Mouse (Mus musculus): ENCODE data around the gene Slc1a7. TPM values are rescaled to one million over a fixed set of nuclear protein-coding genes. Genes with fewer than 3 reads are reported as not detected.

Gene Slc1a7
- polyA plus RNA-seq, 1 experiment = 0.03 TPM

DNA sequence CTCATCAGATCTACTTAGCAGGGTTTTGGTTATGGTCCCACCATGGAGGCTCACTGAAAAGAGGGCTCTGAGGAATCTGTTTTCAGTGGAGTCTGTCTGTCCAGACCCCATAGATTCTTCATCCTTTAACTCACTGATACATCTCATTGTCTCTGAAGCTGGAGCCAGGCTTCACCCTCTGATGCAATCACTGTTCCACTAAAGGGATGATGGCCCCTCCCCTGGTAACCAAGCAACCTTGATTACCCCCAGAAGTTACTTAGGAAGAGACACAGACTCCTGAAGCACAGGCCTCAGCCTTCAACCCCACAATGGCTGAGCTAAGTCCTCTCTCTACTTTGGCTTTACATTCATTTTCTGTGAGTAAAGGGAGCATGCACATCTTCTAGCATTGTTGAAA, 1.6 kb downstream of the Slc1a7 start:
- Histone ChIP-seq H3K36me3 (ENCODE audit: control insufficient read depth, insufficient read depth, low read length) (no peaks in the 10 kb centered on the region), H3K27me3 (replicated peaks; ENCODE audit: control insufficient read depth, insufficient read depth, low read length) (no peaks in the 10 kb centered on the region), H3K4me3 (ENCODE audit: insufficient read depth, low read depth, low read length) (no peak overlapping the region), H3K27ac (ENCODE audit: insufficient read depth, low read depth, low read length) (no peak overlapping the region), H3K4me1 (ENCODE audit: control insufficient read depth, insufficient read depth, low read length) (no peaks in the 10 kb centered on the region)
- DNase-seq = no peak
- TF ChIP-seq POLR2A (IDR thresholded peaks at IDR 0.05; ENCODE audit: low read depth, low read length) (no peak), CTCF (conservative IDR thresholded peaks at IDR 0.05; ENCODE audit: insufficient read depth, insufficient read length, low read depth, low read length) (no peak)

- WGBS = 93% methylated on average over 1 of the region's 1 CpGs
- H3K27me3 ChIP-seq (replicated peaks; ENCODE audit: control insufficient read depth, insufficient read depth, low read length) = no peaks in the 10 kb centered on the region
- no peak for DNase-seq
- no peak overlapping the region for H3K27ac ChIP-seq (ENCODE audit: insufficient read depth, low read depth, low read length)
- no peaks in the 10 kb centered on the region for H3K36me3 ChIP-seq (ENCODE audit: control insufficient read depth, insufficient read depth, low read length)
- no peak for TF ChIP-seq POLR2A (IDR thresholded peaks at IDR 0.05; ENCODE audit: low read depth, low read length)
- TF ChIP-seq CTCF (conservative IDR thresholded peaks at IDR 0.05; ENCODE audit: insufficient read depth, insufficient read length, low read depth, low read length) = no peak
- no peak overlapping the region for H3K4me3 ChIP-seq (ENCODE audit: insufficient read depth, low read depth, low read length)
- no peaks in the 10 kb centered on the region for H3K4me1 ChIP-seq (ENCODE audit: control insufficient read depth, insufficient read depth, low read length)
Observed at GRCm38 (mm10) chr4:107971162-107971561, 3.0 kb downstream of the Slc1a7 start.

DNA sequence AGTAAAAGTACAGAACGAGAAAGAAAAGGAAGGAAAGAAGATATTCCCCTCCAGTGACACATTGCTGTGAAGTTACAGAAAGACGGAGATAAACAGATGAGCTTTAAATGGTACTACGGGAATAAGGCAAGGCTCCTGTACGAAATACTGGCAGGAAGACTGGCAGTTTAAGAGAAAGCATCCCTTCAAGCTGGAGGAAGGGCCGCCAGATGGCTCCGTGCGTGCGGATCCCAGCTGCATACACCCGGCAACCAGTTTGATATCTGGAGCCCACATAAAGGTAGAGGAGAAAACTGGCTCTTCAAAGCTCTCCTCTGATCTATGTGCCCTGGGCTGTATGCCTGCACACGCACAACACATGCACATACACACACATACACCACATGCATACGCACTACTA, 6.4 kb downstream of the Slc1a7 start:
- no peak for DNase-seq
- Histone ChIP-seq H3K4me3 (ENCODE audit: insufficient read depth, low read depth, low read length) (no peak overlapping the region), H3K4me1 (ENCODE audit: control insufficient read depth, insufficient read depth, low read length) (no peaks in the 10 kb centered on the region), H3K27me3 (replicated peaks; ENCODE audit: control insufficient read depth, insufficient read depth, low read length) (no peaks in the 10 kb centered on the region), H3K27ac (ENCODE audit: insufficient read depth, low read depth, low read length) (no peak overlapping the region), H3K36me3 (ENCODE audit: control insufficient read depth, insufficient read depth, low read length) (no peaks in the 10 kb centered on the region)
- no peak for TF ChIP-seq CTCF (conservative IDR thresholded peaks at IDR 0.05; ENCODE audit: insufficient read depth, insufficient read length, low read depth, low read length)
- no peak for TF ChIP-seq POLR2A (IDR thresholded peaks at IDR 0.05; ENCODE audit: low read depth, low read length)
- WGBS = 82% methylated on average over 11 of the region's 11 CpGs

DNA sequence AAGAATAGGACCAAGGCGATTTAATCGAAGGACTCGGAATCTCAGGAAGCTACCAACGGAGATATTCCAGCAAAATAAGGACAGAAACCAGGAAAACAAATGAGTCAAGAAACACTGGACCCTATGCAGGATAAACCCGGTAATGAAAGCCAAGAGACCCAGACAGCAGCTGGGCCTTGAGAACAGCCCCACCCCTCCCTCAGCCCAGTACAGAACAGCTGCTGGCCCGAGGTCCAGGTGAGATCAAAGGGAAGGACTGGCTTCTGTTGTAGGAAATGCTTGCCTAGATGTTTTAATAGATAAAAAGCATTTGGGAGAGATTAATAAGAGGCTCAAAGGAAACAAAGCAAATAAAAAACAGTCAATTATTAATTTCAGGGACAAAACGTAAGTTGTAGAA, 6.9 kb downstream of the Slc1a7 start:
- Histone ChIP-seq H3K4me3 (ENCODE audit: insufficient read depth, low read depth, low read length) (no peak overlapping the region), H3K27me3 (replicated peaks; ENCODE audit: control insufficient read depth, insufficient read depth, low read length) (no peaks in the 10 kb centered on the region), H3K36me3 (ENCODE audit: control insufficient read depth, insufficient read depth, low read length) (no peaks in the 10 kb centered on the region), H3K27ac (ENCODE audit: insufficient read depth, low read depth, low read length) (no peak overlapping the region), H3K4me1 (ENCODE audit: control insufficient read depth, insufficient read depth, low read length) (no peaks in the 10 kb centered on the region)
- TF ChIP-seq CTCF (conservative IDR thresholded peaks at IDR 0.05; ENCODE audit: insufficient read depth, insufficient read length, low read depth, low read length) (no peak), POLR2A (IDR thresholded peaks at IDR 0.05; ENCODE audit: low read depth, low read length) (no peak)
- 66% methylated on average over 7 of the region's 7 CpGs for WGBS
- no peak for DNase-seq

DNA sequence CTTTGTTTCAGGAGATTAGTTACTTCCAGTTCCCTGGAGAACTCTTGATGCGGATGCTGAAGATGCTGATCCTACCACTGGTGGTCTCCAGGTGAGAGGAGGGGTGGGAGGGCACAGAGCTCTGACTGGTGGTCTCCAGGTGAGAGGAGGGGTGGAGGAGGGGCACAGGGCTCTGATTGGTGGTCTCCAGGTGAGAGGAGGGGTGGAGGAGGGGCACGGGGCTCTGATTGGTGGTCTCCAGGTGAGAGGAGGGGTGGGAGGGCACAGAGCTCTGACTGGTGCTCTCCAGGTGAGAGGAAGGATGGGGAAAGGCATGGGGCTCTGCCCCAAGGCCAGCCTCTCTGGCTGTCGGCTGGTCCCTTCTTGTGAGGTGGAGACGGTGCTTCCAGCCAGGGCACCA, 9.5 kb downstream of the Slc1a7 start:
- Histone ChIP-seq H3K4me3 (ENCODE audit: insufficient read depth, low read depth, low read length) (no peak overlapping the region), H3K4me1 (ENCODE audit: control insufficient read depth, insufficient read depth, low read length) (no peaks in the 10 kb centered on the region), H3K27me3 (replicated peaks; ENCODE audit: control insufficient read depth, insufficient read depth, low read length) (no peaks in the 10 kb centered on the region), H3K36me3 (ENCODE audit: control insufficient read depth, insufficient read depth, low read length) (no peaks in the 10 kb centered on the region), H3K27ac (ENCODE audit: insufficient read depth, low read depth, low read length) (no peak overlapping the region)
- TF ChIP-seq POLR2A (IDR thresholded peaks at IDR 0.05; ENCODE audit: low read depth, low read length) (no peak), CTCF (conservative IDR thresholded peaks at IDR 0.05; ENCODE audit: insufficient read depth, insufficient read length, low read depth, low read length) (no peak)
- no peak for DNase-seq
- WGBS = 79% methylated on average over 4 of the region's 4 CpGs

- Histone ChIP-seq H3K4me1 (ENCODE audit: control insufficient read depth, insufficient read depth, low read length) (no peaks in the 10 kb centered on the region), H3K36me3 (ENCODE audit: control insufficient read depth, insufficient read depth, low read length) (no peaks in the 10 kb centered on the region), H3K4me3 (ENCODE audit: insufficient read depth, low read depth, low read length) (no peak overlapping the region), H3K27me3 (replicated peaks; ENCODE audit: control insufficient read depth, insufficient read depth, low read length) (no peaks in the 10 kb centered on the region), H3K27ac (ENCODE audit: insufficient read depth, low read depth, low read length) (no peak overlapping the region; the same call in 1 of the 2 replicates)
- 42% methylated on average over 2 of the region's 2 CpGs for WGBS
- DNase-seq = peak; percentile 74
- TF ChIP-seq CTCF (conservative IDR thresholded peaks at IDR 0.05; ENCODE audit: insufficient read depth, insufficient read length, low read depth, low read length) (no peak), POLR2A (IDR thresholded peaks at IDR 0.05; ENCODE audit: low read depth, low read length) (no peak)
Observed at GRCm38 (mm10) chr4:107979530-107979929, 11.4 kb downstream of the Slc1a7 start.

DNA sequence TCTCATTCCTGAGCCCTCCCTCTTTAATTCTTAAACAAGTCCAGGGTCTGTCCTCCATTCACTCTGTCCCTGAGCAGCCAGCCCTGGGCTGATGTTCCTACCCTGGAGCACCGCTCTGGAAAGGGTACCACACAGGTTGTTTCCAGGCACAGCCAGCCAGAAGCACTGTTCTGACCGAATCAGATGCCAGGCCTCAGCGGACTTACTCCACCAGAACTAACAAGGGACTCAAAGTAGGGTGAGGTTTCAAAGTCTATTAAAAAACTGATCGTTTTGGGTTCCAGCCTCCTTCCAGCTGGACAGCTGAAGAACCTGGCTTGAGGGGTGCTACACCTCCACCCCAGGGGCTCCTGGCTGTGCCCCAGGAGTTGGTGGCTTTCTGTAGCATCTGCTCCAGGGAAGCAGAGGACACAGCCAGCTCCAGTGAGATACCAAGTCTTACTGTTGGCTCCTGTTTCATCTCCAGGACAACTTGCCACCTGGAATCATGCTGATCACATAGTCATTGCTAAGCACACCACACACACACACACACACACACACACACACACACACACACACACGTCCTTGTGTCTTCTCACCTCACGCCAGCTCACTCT, 12.0 kb downstream of the Slc1a7 start:
- TF ChIP-seq POLR2A (IDR thresholded peaks at IDR 0.05; ENCODE audit: low read depth, low read length) (no peak), CTCF (conservative IDR thresholded peaks at IDR 0.05; ENCODE audit: insufficient read depth, insufficient read length, low read depth, low read length) (no peak)

More for the DNA sequence above, 12.0 kb downstream of the Slc1a7 start:
- peak overlapping the region; percentile 17; the same call in 1 of the 2 replicates for H3K27ac ChIP-seq (ENCODE audit: insufficient read depth, low read depth, low read length)
- 69% methylated on average over 6 of the region's 6 CpGs for WGBS
- H3K36me3 ChIP-seq (ENCODE audit: control insufficient read depth, insufficient read depth, low read length) = no peaks in the 10 kb centered on the region
- no peaks in the 10 kb centered on the region for H3K27me3 ChIP-seq (replicated peaks; ENCODE audit: control insufficient read depth, insufficient read depth, low read length)
- H3K4me3 ChIP-seq (ENCODE audit: insufficient read depth, low read depth, low read length) = no peak overlapping the region
- H3K4me1 ChIP-seq (ENCODE audit: control insufficient read depth, insufficient read depth, low read length) = no peaks in the 10 kb centered on the region
- no peak for DNase-seq
